Mouse (Mus musculus): ENCODE data around the gene Spock2. TPM values are rescaled to one million over a fixed set of nuclear protein-coding genes. Genes with fewer than 3 reads are reported as not detected.
"Not testable (repeated sequence)": the region's sequence is repeated elsewhere in the genome, so short reads cannot be mapped to it uniquely, and the experiment has no call there.

Gene Spock2
- total RNA-seq, 2 experiments from 2014 or later: 10.3 to 16.2 TPM

- DNase-seq: no peak
These were observed 2.5 kb downstream of the Spock2 start for GRCm38 (mm10) chr10:60108321-60109111.

GRCm38 (mm10) chr10:60109336-60109735 is 3.3 kb downstream of the Spock2 start:
- DNase-seq: no peak

GRCm38 (mm10) chr10:60109989-60110388 is 4.0 kb downstream of the Spock2 start:
- no peak for DNase-seq

GRCm38 (mm10) chr10:60110908-60111475 is 5.0 kb downstream of the Spock2 start:
- no peak for DNase-seq

GRCm38 (mm10) chr10:60113965-60114690 is 8.1 kb downstream of the Spock2 start:
- DNase-seq: no peak

GRCm38 (mm10) chr10:60115345-60116185 is 9.5 kb downstream of the Spock2 start:
- DNase-seq: no peak

- peak; percentile 28 to 40 for DNase-seq
These were observed 11.0 kb downstream of the Spock2 start for GRCm38 (mm10) chr10:60116997-60117396.

GRCm38 (mm10) chr10:60118464-60118863 is 12.4 kb downstream of the Spock2 start:
- no peak for DNase-seq

- DNase-seq: no peak
These were observed 14.6 kb downstream of the Spock2 start for GRCm38 (mm10) chr10:60120630-60121029.

GRCm38 (mm10) chr10:60124078-60124477 is 18.1 kb downstream of the Spock2 start:
- DNase-seq: peak; percentile 29 to 46

GRCm38 (mm10) chr10:60125529-60126327 is 19.7 kb downstream of the Spock2 start:
- no peak for DNase-seq

GRCm38 (mm10) chr10:60128287-60128686 is 22.3 kb downstream of the Spock2 start:
- peak; percentile 35 to 61 for DNase-seq

GRCm38 (mm10) chr10:60130504-60130903 is 24.5 kb downstream of the Spock2 start:
- no peak for DNase-seq

- DNase-seq: no peak
These were observed 27.5 kb downstream of the Spock2 start for GRCm38 (mm10) chr10:60133501-60133900.

GRCm38 (mm10) chr10:60134201-60134600 is 28.2 kb downstream of the Spock2 start:
- DNase-seq: no peak

GRCm38 (mm10) chr10:60136010-60136409 is 30.0 kb downstream of the Spock2 start:
- not testable (repeated sequence) for DNase-seq

GRCm38 (mm10) chr10:60136935-60137334 is 30.9 kb downstream of the Spock2 start:
- DNase-seq: no peak

- no peak for DNase-seq
These were observed 32.7 kb downstream of the Spock2 start for GRCm38 (mm10) chr10:60138680-60139079.

- no peak for DNase-seq
These were observed 34.7 kb downstream of the Spock2 start for GRCm38 (mm10) chr10:60140751-60141150.

GRCm38 (mm10) chr10:60141656-60142160 is 35.7 kb downstream of the Spock2 start:
- DNase-seq: no peak

GRCm38 (mm10) chr10:60147510-60148047 is 41.6 kb downstream of the Spock2 start:
- DNase-seq: peak; percentile 27 to 64

Data from heart, adult 18-20 months (tissue).